Mouse (Mus musculus) neural tube, embryonic 15.5 days (tissue): ENCODE data around the gene Gm4707. TPM values are rescaled to one million over a fixed set of nuclear protein-coding genes. Genes with fewer than 3 reads are reported as not detected.
"Not testable (repeated sequence)": the region's sequence is repeated elsewhere in the genome, so short reads cannot be mapped to it uniquely, and the experiment has no call there.

Source experiments
- ATAC-seq: fragments of 200-750 bp; cut with Nextera tagmentation; 2 replicates; pipeline ENCODE4 v1.8.0; 2017; ENCODE audit warnings: mild to moderate bottlenecking, moderate TSS enrichment, moderate library complexity; ENCODE audit not compliant: low FRiP score
- H3K27ac ChIP-seq: fragments of 300-500 bp; sonication (generic); replicated peaks from 2 replicates; pipeline ENCODE4 v1.5.1; 2015; ENCODE audit warnings: mild to moderate bottlenecking, inconsistent platforms
- H3K27me3 ChIP-seq: fragments of 300-500 bp; sonication (generic); replicated peaks from 2 replicates; pipeline ENCODE4 v1.6.1; 2015; ENCODE audit warnings: inconsistent platforms
- H3K36me3 ChIP-seq: fragments of 300-500 bp; sonication (generic); 2 replicates; pipeline ENCODE4 v1.6.1; 2015; ENCODE audit warnings: inconsistent platforms
- H3K4me1 ChIP-seq: fragments of 300-500 bp; sonication (generic); 2 replicates; pipeline ENCODE4 v1.6.1; 2015; ENCODE audit warnings: inconsistent platforms
- H3K4me2 ChIP-seq: fragments of 300-500 bp; sonication (generic); 2 replicates; pipeline ENCODE4 v1.6.1; 2015; ENCODE audit warnings: inconsistent platforms, mild to moderate bottlenecking, moderate library complexity
- H3K4me3 ChIP-seq: fragments of 300-500 bp; sonication (generic); replicated peaks from 2 replicates; pipeline ENCODE4 v1.5.1; 2015; ENCODE audit warnings: mild to moderate bottlenecking, inconsistent platforms
- H3K9ac ChIP-seq: fragments of 300-500 bp; sonication (generic); replicated peaks from 2 replicates; pipeline ENCODE4 v1.6.1; 2015; ENCODE audit warnings: mild to moderate bottlenecking, inconsistent platforms
- H3K9me3 ChIP-seq: fragments of 300-500 bp; sonication (generic); replicated peaks from 2 replicates; pipeline ENCODE4 v1.6.1; 2016; ENCODE audit warnings: inconsistent platforms
- WGBS: fragments of 180-500 bp; shearing (Covaris S2); methylation state at CpG from one replicate; pipeline ENCODE4 v1.1.7; 2015; ENCODE audit warnings: mixed read lengths; 5-methylcytosine and 5-hydroxymethylcytosine counted together
- polyA plus RNA-seq: library from polyadenylated mRNA; unstranded; fragments of >200 nt; fragmentation: Nextera tagmentation; extraction: Ambion mirVana; gene quantifications from 2 replicates; pipeline ENCODE4 v1.2.1, GENCODE M21; 2015

Gene Gm4707
- polyA plus RNA-seq, 1 experiment from 2014 or later, result 2.6 TPM

- ATAC-seq, result no peak
- H3K9ac ChIP-seq, result no peak overlapping the region
- peaks cover 27% of the 10 kb centered on the region for H3K4me1 ChIP-seq
- no peaks in the 10 kb centered on the region for H3K9me3 ChIP-seq
- no peaks in the 10 kb centered on the region for H3K27me3 ChIP-seq
- no peak overlapping the region for H3K4me2 ChIP-seq
- WGBS, result 95% methylated on average over 8 of the region's 8 CpGs
- H3K36me3 ChIP-seq, result no peaks in the 10 kb centered on the region
- no peak overlapping the region for H3K4me3 ChIP-seq
- H3K27ac ChIP-seq, result no peak overlapping the region
Observed at GRCm38 (mm10) chr17:71477481-71477880, 17.8 kb upstream of the Gm4707 start.

GRCm38 (mm10) chr17:71476346-71477020 is 16.8 kb upstream of the Gm4707 start:
- 78% methylated on average over 7 of the region's 7 CpGs for WGBS
- H3K4me3 ChIP-seq, result peak overlapping the region; percentile 86
- H3K36me3 ChIP-seq, result no peaks in the 10 kb centered on the region
- peak overlapping the region; percentile 99; the same call in 1 of the 2 replicates for H3K9ac ChIP-seq
- peak overlapping the region; percentile 99; the same call in 1 of the 2 replicates for H3K27ac ChIP-seq
- H3K27me3 ChIP-seq, result no peaks in the 10 kb centered on the region
- no peak for ATAC-seq
- H3K9me3 ChIP-seq, result no peaks in the 10 kb centered on the region
- peak overlapping the region; percentile 91 for H3K4me2 ChIP-seq
- peaks cover 27% of the 10 kb centered on the region for H3K4me1 ChIP-seq

GRCm38 (mm10) chr17:71475705-71476089 is 16.0 kb upstream of the Gm4707 start:
- Histone ChIP-seq H3K4me3 (peak overlapping the region; percentile 86), H3K27ac (peak overlapping the region; percentile 99), H3K9ac (peak overlapping the region; percentile 99), H3K9me3 (no peaks in the 10 kb centered on the region), H3K27me3 (no peaks in the 10 kb centered on the region), H3K4me1 (peaks cover 27% of the 10 kb centered on the region), H3K36me3 (no peaks in the 10 kb centered on the region), H3K4me2 (peak overlapping the region; percentile 91)
- WGBS, result under 1% methylated on average over 28 of the region's 31 CpGs
- peak; percentile 83 for ATAC-seq

- Histone ChIP-seq H3K4me1 (peaks cover 27% of the 10 kb centered on the region), H3K9me3 (no peaks in the 10 kb centered on the region), H3K27me3 (no peaks in the 10 kb centered on the region), H3K9ac (peak within 1 kb of the TSS; percentile 99), H3K4me3 (peak within 1 kb of the TSS; percentile 86), H3K27ac (peak within 1 kb of the TSS; percentile 99), H3K36me3 (no peaks in the 10 kb centered on the region), H3K4me2 (peak within 1 kb of the TSS; percentile 91)
- WGBS, result under 1% methylated on average over 100 of the region's 109 CpGs
- ATAC-seq, result peak; percentile 94
Observed at GRCm38 (mm10) chr17:71474762-71475704, 15.3 kb upstream of the Gm4707 start, which contains the start of gene Smchd1. Gene Smchd1, minus strand, starts transcription at chr17:71475343.

- Histone ChIP-seq H3K27ac (peak overlapping the region; percentile 99; the same call in 1 of the 2 replicates), H3K9ac (peak overlapping the region; percentile 99), H3K4me3 (peak overlapping the region; percentile 86), H3K27me3 (no peaks in the 10 kb centered on the region), H3K4me2 (peak overlapping the region; percentile 91), H3K4me1 (peaks cover 27% of the 10 kb centered on the region), H3K9me3 (no peaks in the 10 kb centered on the region), H3K36me3 (no peaks in the 10 kb centered on the region)
- ATAC-seq, result no peak
- 19% methylated on average over 8 of the region's 8 CpGs for WGBS
Observed at GRCm38 (mm10) chr17:71474128-71474527, 14.4 kb upstream of the Gm4707 start.

- Histone ChIP-seq H3K27me3 (no peaks in the 10 kb centered on the region), H3K4me3 (no peak overlapping the region), H3K9ac (no peak overlapping the region), H3K36me3 (no peaks in the 10 kb centered on the region), H3K4me1 (peaks cover 23% of the 10 kb centered on the region), H3K9me3 (no peaks in the 10 kb centered on the region), H3K4me2 (no peak overlapping the region), H3K27ac (no peak overlapping the region)
- no peak for ATAC-seq
- 66% methylated on average over 2 of the region's 2 CpGs for WGBS
Observed at GRCm38 (mm10) chr17:71471261-71471660, 11.5 kb upstream of the Gm4707 start.

GRCm38 (mm10) chr17:71460312-71460711 is 594 bp upstream of the Gm4707 start:
- H3K27me3 ChIP-seq, result no peaks in the 10 kb centered on the region
- no peak for ATAC-seq
- peaks cover 32% of the 10 kb centered on the region for H3K36me3 ChIP-seq
- H3K9me3 ChIP-seq, result no peaks in the 10 kb centered on the region
- no peak overlapping the region for H3K4me2 ChIP-seq
- H3K4me3 ChIP-seq, result no peak overlapping the region
- no peaks in the 10 kb centered on the region for H3K4me1 ChIP-seq
- no peak overlapping the region for H3K9ac ChIP-seq
- WGBS, result 90% methylated on average over 3 of the region's 3 CpGs
- H3K27ac ChIP-seq, result no peak overlapping the region

GRCm38 (mm10) chr17:71457361-71457760 is 2.4 kb downstream of the Gm4707 start:
- WGBS, result 94% methylated on average over 6 of the region's 6 CpGs
- H3K27me3 ChIP-seq, H3K9me3 ChIP-seq, H3K9ac ChIP-seq, H3K4me1 ChIP-seq, H3K4me2 ChIP-seq, H3K4me3 ChIP-seq, H3K27ac ChIP-seq, ATAC-seq: not testable (repeated sequence)
- peaks cover 16% of the 10 kb centered on the region for H3K36me3 ChIP-seq

- no peak overlapping the region for H3K9ac ChIP-seq
- no peaks in the 10 kb centered on the region for H3K9me3 ChIP-seq
- no peak overlapping the region for H3K4me3 ChIP-seq
- H3K4me2 ChIP-seq, result no peak overlapping the region
- H3K27me3 ChIP-seq, result no peaks in the 10 kb centered on the region
- 95% methylated on average over 6 of the region's 6 CpGs for WGBS
- H3K4me1 ChIP-seq, result no peaks in the 10 kb centered on the region
- peaks cover 17% of the 10 kb centered on the region for H3K36me3 ChIP-seq
- H3K27ac ChIP-seq, result no peak overlapping the region
- no peak for ATAC-seq
Observed at GRCm38 (mm10) chr17:71445191-71445590, 14.5 kb downstream of the Gm4707 start.

GRCm38 (mm10) chr17:71444718-71445117 is 15.0 kb downstream of the Gm4707 start:
- peaks cover 17% of the 10 kb centered on the region for H3K36me3 ChIP-seq
- no peak for ATAC-seq
- H3K9ac ChIP-seq, result no peak overlapping the region
- H3K4me1 ChIP-seq, result no peaks in the 10 kb centered on the region
- H3K27ac ChIP-seq, result no peak overlapping the region
- no peak overlapping the region for H3K4me2 ChIP-seq
- H3K27me3 ChIP-seq, result no peaks in the 10 kb centered on the region
- H3K4me3 ChIP-seq, result no peak overlapping the region
- no peaks in the 10 kb centered on the region for H3K9me3 ChIP-seq
- WGBS, result 93% methylated on average over 2 of the region's 2 CpGs

GRCm38 (mm10) chr17:71444126-71444525 is 15.6 kb downstream of the Gm4707 start:
- H3K4me3 ChIP-seq, result no peak overlapping the region
- peaks cover 17% of the 10 kb centered on the region for H3K36me3 ChIP-seq
- no peak overlapping the region for H3K9ac ChIP-seq
- no peak for ATAC-seq
- H3K4me2 ChIP-seq, result no peak overlapping the region
- H3K9me3 ChIP-seq, result no peaks in the 10 kb centered on the region
- H3K27ac ChIP-seq, result no peak overlapping the region
- no peaks in the 10 kb centered on the region for H3K4me1 ChIP-seq
- no peaks in the 10 kb centered on the region for H3K27me3 ChIP-seq
- 90% methylated on average over 3 of the region's 3 CpGs for WGBS
